Mouse (Mus musculus) embryonic stem cell, embryonic (primary cell): ENCODE results near the gene Schip1.

Experiments used
- CTCF ChIA-PET, 4 experiments: fragments of 300-600 bp in 2 of 4; fragments of 350-600 bp in 2 of 4; sonication (Branson Sonifier 250); formaldehyde crosslinking; loops; one replicate each; lab custom pipeline; 2022; ENCODE audit warnings: inconsistent platforms in 2 of 4; lab: Charles Lee
- POLR2A ChIA-PET, 4 experiments: fragments of 300-600 bp in 2 of 4; fragments of 350-600 bp in 2 of 4; sonication (Branson Sonifier 250); formaldehyde crosslinking; loops; one replicate each; lab custom pipeline; 2022; ENCODE audit warnings: antibody characterized with exemption in 4 of 4, inconsistent platforms in 1 of 4; lab: Charles Lee

Schip1 gene

GRCm38 (mm10) chr3:68565675-68566055 is 501.1 kb downstream of the Schip1 start:
- CTCF ChIA-PET = interaction anchor here (0.6 to 1.5 kb wide), 5 partner anchors 9 to 17 kb away, joined by 3 to 5 read pairs (median 4); no protein-coding TSS in a partner anchor
- POLR2A ChIA-PET = interaction anchor here (0.5 to 6.0 kb wide), 34 partner anchors 9 to 1081 kb away, joined by 3 to 86 read pairs (median 4); partner anchors contain the start of gene Ift80 (in 1 of the 4)

- CTCF ChIA-PET = interaction anchor here in 1 of 4 experiments (1.2 to 2.5 kb wide), 2 partner anchors 14 to 24 kb away, joined by 3 to 19 read pairs; no protein-coding TSS in a partner anchor
- POLR2A ChIA-PET = interaction anchor here in 2 of 4 experiments (0.6 to 6.0 kb wide), 19 partner anchors 9 to 83 kb away, joined by 3 to 86 read pairs (median 4); no protein-coding TSS in a partner anchor
These were observed 503.0 kb downstream of the Schip1 start for GRCm38 (mm10) chr3:68567581-68567980.

GRCm38 (mm10) chr3:68568149-68568548 is 503.5 kb downstream of the Schip1 start:
- POLR2A ChIA-PET = interaction anchor here (0.6 to 6.0 kb wide), 23 partner anchors 8 to 194 kb away, joined by 3 to 86 read pairs (median 4); no protein-coding TSS in a partner anchor
- CTCF ChIA-PET = interaction anchor here (0.5 to 2.5 kb wide), 8 partner anchors 13 to 149 kb away, joined by 3 to 19 read pairs (median 4); no protein-coding TSS in a partner anchor

GRCm38 (mm10) chr3:68568716-68569115 is 504.1 kb downstream of the Schip1 start:
- ChIA-PET POLR2A (interaction anchor here (0.8 to 6.0 kb wide), 22 partner anchors 8 to 193 kb away, joined by 3 to 86 read pairs (median 4); no protein-coding TSS in a partner anchor), CTCF (interaction anchor here (0.5 to 2.5 kb wide), 9 partner anchors 13 to 149 kb away, joined by 3 to 19 read pairs (median 5); no protein-coding TSS in a partner anchor)

- POLR2A ChIA-PET = interaction anchor here in 2 of 4 experiments (1.2 to 6.0 kb wide), 4 partner anchors 10 to 76 kb away, joined by 3 to 60 read pairs (median 6); no protein-coding TSS in a partner anchor
- CTCF ChIA-PET = interaction anchor here in 2 of 4 experiments (0.6 to 1.0 kb wide), 2 partner anchors 12 to 15 kb away, joined by 3 read pairs; no protein-coding TSS in a partner anchor
These were observed 505.7 kb downstream of the Schip1 start for GRCm38 (mm10) chr3:68570319-68570718.

GRCm38 (mm10) chr3:68572249-68573225 is 507.9 kb downstream of the Schip1 start:
- ChIA-PET CTCF (interaction anchor here (0.6 to 2.0 kb wide), 6 partner anchors 9 to 186 kb away, joined by 3 to 12 read pairs (median 7); no protein-coding TSS in a partner anchor), POLR2A (interaction anchor here in 3 of 4 experiments (0.6 to 2.8 kb wide), 18 partner anchors 9 to 150 kb away, joined by 3 to 21 read pairs (median 4); no protein-coding TSS in a partner anchor)

- CTCF ChIA-PET = interaction anchor here (0.6 to 2.0 kb wide), 5 partner anchors 8 to 185 kb away, joined by 3 to 12 read pairs (median 7); no protein-coding TSS in a partner anchor
- POLR2A ChIA-PET = interaction anchor here in 2 of 4 experiments (0.5 to 2.8 kb wide), 14 partner anchors 8 to 1157 kb away, joined by 3 to 21 read pairs (median 4); no protein-coding TSS in a partner anchor
These were observed 508.6 kb downstream of the Schip1 start for GRCm38 (mm10) chr3:68573226-68573624.

- POLR2A ChIA-PET = interaction anchor here in 3 of 4 experiments (0.6 to 5.2 kb wide), 16 partner anchors 7 to 293 kb away, joined by 3 to 31 read pairs (median 4); no protein-coding TSS in a partner anchor
- CTCF ChIA-PET = interaction anchor here in 1 of 4 experiments (0.6 kb wide), 2 partner anchors 41 to 135 kb away, joined by 5 to 6 read pairs; no protein-coding TSS in a partner anchor
These were observed 509.5 kb downstream of the Schip1 start for GRCm38 (mm10) chr3:68574097-68574496.

GRCm38 (mm10) chr3:68574565-68574964 is 510.0 kb downstream of the Schip1 start:
- POLR2A ChIA-PET = interaction anchor here in 3 of 4 experiments (0.6 to 5.2 kb wide), 12 partner anchors 8 to 223 kb away, joined by 3 to 31 read pairs (median 4); no protein-coding TSS in a partner anchor
- CTCF ChIA-PET = interaction anchor here in 1 of 4 experiments (0.6 kb wide), 1 partner anchor 40 kb away, joined by 5 read pairs; no protein-coding TSS in a partner anchor

GRCm38 (mm10) chr3:68575636-68576340 is 511.2 kb downstream of the Schip1 start:
- CTCF ChIA-PET = interaction anchor here in 2 of 4 experiments (0.5 to 0.6 kb wide), 3 partner anchors 10 to 141 kb away, joined by 3 to 5 read pairs (median 3); no protein-coding TSS in a partner anchor
- POLR2A ChIA-PET = interaction anchor here (0.6 to 5.2 kb wide), 25 partner anchors 8 to 1137 kb away, joined by 3 to 31 read pairs (median 3); no protein-coding TSS in a partner anchor

GRCm38 (mm10) chr3:68576431-68576830 is 511.8 kb downstream of the Schip1 start:
- CTCF ChIA-PET = interaction anchor here in 2 of 4 experiments (0.5 to 0.6 kb wide), 3 partner anchors 38 to 141 kb away, joined by 3 to 6 read pairs (median 5); no protein-coding TSS in a partner anchor

GRCm38 (mm10) chr3:68576948-68577347 is 512.3 kb downstream of the Schip1 start:
- POLR2A ChIA-PET = interaction anchor here in 2 of 4 experiments (1.2 to 5.2 kb wide), 9 partner anchors 9 to 89 kb away, joined by 3 to 31 read pairs (median 7); no protein-coding TSS in a partner anchor
- CTCF ChIA-PET = no interaction called here

More at GRCm38 (mm10) chr3:68576431-68576830, 511.8 kb downstream of the Schip1 start:
- POLR2A ChIA-PET = interaction anchor here (0.6 to 5.2 kb wide), 25 partner anchors 9 to 1136 kb away, joined by 3 to 31 read pairs (median 3); no protein-coding TSS in a partner anchor

GRCm38 (mm10) chr3:68581591-68581990 is 517.0 kb downstream of the Schip1 start:
- ChIA-PET POLR2A (interaction anchor here (0.5 to 4.7 kb wide), 47 partner anchors 9 to 561 kb away, joined by 3 to 30 read pairs (median 4); no protein-coding TSS in a partner anchor), CTCF (interaction anchor here (0.5 to 2.9 kb wide), 63 partner anchors 9 to 1174 kb away, joined by 3 to 22 read pairs (median 5); no protein-coding TSS in a partner anchor)

- CTCF ChIA-PET = interaction anchor here (0.5 to 2.9 kb wide), 54 partner anchors 9 to 1173 kb away, joined by 3 to 22 read pairs (median 5); no protein-coding TSS in a partner anchor
- POLR2A ChIA-PET = interaction anchor here (0.5 to 4.7 kb wide), 45 partner anchors 9 to 1208 kb away, joined by 3 to 30 read pairs (median 4); no protein-coding TSS in a partner anchor
These were observed 517.6 kb downstream of the Schip1 start for GRCm38 (mm10) chr3:68582103-68582740.

- CTCF ChIA-PET = interaction anchor here in 3 of 4 experiments (0.7 to 1.9 kb wide), 5 partner anchors 10 to 134 kb away, joined by 5 to 12 read pairs (median 5); no protein-coding TSS in a partner anchor
- POLR2A ChIA-PET = interaction anchor here in 2 of 4 experiments (0.7 to 4.7 kb wide), 12 partner anchors 9 to 378 kb away, joined by 3 to 24 read pairs (median 4); no protein-coding TSS in a partner anchor
These were observed 518.6 kb downstream of the Schip1 start for GRCm38 (mm10) chr3:68583031-68583693.
